Mouse (Mus musculus) lung, adult 2 months (tissue): ENCODE data around the gene Shc4.

ENCODE experiments used
- CTCF ChIP-seq: fragments of 200-500 bp; IDR thresholded peaks from 2 replicates; pipeline ENCODE4 v1.5.1; 2011; ENCODE audit warnings: mild to moderate bottlenecking, low read length, control low read depth; ENCODE audit not compliant: insufficient read depth
- POLR2A ChIP-seq: fragments of 200-500 bp; IDR thresholded peaks from 2 replicates; pipeline ENCODE4 v1.6.1; 2011; ENCODE audit warnings: low read depth, mild to moderate bottlenecking, control low read depth, low read length, borderline replicate concordance; ENCODE audit errors: extremely low read depth

DNA sequence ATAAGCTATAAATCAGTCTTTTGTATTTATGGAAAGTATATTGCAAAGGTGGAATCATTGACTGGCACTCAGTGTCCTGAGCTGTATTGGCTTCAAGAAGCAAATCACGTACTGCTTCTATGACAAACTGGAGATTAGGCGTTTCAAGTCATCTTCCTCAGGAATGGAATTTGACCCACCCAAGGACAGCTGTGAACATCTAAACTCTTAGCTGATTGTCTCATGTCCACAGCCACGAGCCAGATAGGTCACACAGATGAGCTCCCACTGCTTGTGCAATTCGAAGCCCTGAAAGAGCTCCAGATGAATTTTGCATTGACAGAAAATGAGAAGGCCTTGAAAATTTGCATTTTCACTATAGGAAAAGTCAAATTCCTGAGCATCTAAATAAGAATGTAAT lies 146.3 kb downstream of the Shc4 start:
- TF ChIP-seq POLR2A (no peak), CTCF (no peak)
